Mouse (Mus musculus): ENCODE measurements around the gene Zfp941.
A peak's percentile ranks its signal among the peaks of the same experiment; 100 is the strongest.

GRCm38 (mm10) chr7:140864761-140865160, 42.8 kb upstream of the Zfp941 start:
- no peak for TF ChIP-seq USF1 (IDR thresholded peaks at IDR 0.05; ENCODE audit: low read depth)
- TF ChIP-seq POLR2A (IDR thresholded peaks at IDR 0.05; ENCODE audit: insufficient read length, low read depth), result peak; percentile 32
- no peak for TF ChIP-seq TCF12 (IDR thresholded peaks at IDR 0.05; ENCODE audit: insufficient read depth, poor library complexity, severe bottlenecking)
- TF ChIP-seq MYOD1 (IDR thresholded peaks at IDR 0.05; ENCODE audit: control insufficient read depth in 1 of 3, insufficient read length in 2 of 3, low read depth in 2 of 3), result no peak
- no peak for TF ChIP-seq REST (IDR thresholded peaks at IDR 0.05; ENCODE audit: insufficient read depth, insufficient read length)
- TF ChIP-seq POLR2AphosphoS2 (IDR thresholded peaks at IDR 0.05; ENCODE audit: insufficient read length, low read depth), result peak; percentile 98
- TF ChIP-seq MAX (IDR thresholded peaks at IDR 0.05; ENCODE audit: low read depth), result no peak
